Mouse (Mus musculus): ENCODE data around the gene Rad51b.

The Rad51b gene

DNA sequence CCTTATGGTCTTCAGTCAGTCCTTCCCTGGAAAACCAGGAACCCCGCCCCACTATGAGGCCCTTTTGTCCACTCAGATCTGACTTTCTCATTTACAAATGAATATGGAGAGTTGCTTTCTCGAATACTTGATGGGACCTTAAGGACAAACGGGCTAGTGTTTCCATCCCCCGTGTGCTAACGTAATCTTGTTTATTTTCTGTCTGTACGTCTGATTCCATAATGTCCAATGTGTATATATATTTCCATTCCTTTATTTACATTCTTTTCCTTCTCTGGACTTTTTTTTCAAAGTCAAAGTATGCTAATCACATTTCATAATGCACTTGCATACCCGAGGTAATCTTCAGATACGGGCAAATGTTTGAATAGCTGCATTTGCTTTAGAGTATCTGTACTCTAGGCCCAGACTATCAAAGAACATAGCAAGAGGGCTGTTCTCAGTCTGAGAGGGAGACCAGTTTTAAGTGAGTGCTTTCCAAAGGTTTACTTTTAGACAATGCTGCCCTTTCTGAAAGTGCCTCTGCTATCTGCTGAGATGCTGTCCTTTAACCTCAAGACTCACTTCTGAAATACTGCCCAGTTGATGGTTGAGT lies 152.8 kb downstream of the Rad51b start:
- no peaks in the 10 kb centered on the region for H3K36me3 ChIP-seq (ENCODE audit: insufficient read depth, low read length)
- H3K4me1 ChIP-seq (replicated peaks; ENCODE audit: low read depth, low read length): peaks cover 11% of the 10 kb centered on the region
- H3K9me3 ChIP-seq (ENCODE audit: low read length): no peaks in the 10 kb centered on the region
- TF ChIP-seq POU5F1 (IDR thresholded peaks at IDR 0.05; ENCODE audit: borderline replicate concordance, low read length) (no peak), CTCF (conservative IDR thresholded peaks at IDR 0.05; ENCODE audit: low read length) (no peak), NANOG (IDR thresholded peaks at IDR 0.05; ENCODE audit: borderline replicate concordance, low read length) (no peak)
- H3K27me3 ChIP-seq (ENCODE audit: insufficient read depth, low read length): no peaks in the 10 kb centered on the region
- H3K4me3 ChIP-seq (replicated peaks; ENCODE audit: low read length): no peak overlapping the region

DNA sequence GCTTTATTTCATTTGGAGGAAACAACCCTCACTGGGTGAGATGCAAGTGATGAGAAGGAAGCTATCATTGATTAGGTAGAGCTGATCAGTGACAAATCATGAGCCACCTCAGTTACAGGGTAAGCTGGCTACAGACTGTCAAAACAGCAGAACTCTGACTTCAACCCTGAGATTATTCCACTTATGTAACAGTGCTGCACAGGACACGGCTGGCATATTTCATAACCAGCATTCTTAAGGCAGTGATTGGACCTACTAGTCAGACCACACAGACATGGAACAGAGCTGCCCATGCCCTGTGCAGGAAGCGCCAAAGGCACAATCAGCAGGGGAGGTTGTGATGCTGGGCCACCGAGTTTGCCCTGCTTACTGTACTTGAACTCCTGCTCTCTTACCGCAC lies 155.8 kb downstream of the Rad51b start:
- TF ChIP-seq CTCF (conservative IDR thresholded peaks at IDR 0.05; ENCODE audit: low read length): no peak
- TF ChIP-seq POU5F1 (IDR thresholded peaks at IDR 0.05; ENCODE audit: borderline replicate concordance, low read length): no peak
- no peak for TF ChIP-seq NANOG (IDR thresholded peaks at IDR 0.05; ENCODE audit: borderline replicate concordance, low read length)
- H3K36me3 ChIP-seq (ENCODE audit: insufficient read depth, low read length): no peaks in the 10 kb centered on the region
- no peak overlapping the region for H3K4me3 ChIP-seq (replicated peaks; ENCODE audit: low read length)
- H3K27me3 ChIP-seq (ENCODE audit: insufficient read depth, low read length): no peaks in the 10 kb centered on the region
- peaks cover 16% of the 10 kb centered on the region for H3K4me1 ChIP-seq (replicated peaks; ENCODE audit: low read depth, low read length)
- no peaks in the 10 kb centered on the region for H3K9me3 ChIP-seq (ENCODE audit: low read length)

DNA sequence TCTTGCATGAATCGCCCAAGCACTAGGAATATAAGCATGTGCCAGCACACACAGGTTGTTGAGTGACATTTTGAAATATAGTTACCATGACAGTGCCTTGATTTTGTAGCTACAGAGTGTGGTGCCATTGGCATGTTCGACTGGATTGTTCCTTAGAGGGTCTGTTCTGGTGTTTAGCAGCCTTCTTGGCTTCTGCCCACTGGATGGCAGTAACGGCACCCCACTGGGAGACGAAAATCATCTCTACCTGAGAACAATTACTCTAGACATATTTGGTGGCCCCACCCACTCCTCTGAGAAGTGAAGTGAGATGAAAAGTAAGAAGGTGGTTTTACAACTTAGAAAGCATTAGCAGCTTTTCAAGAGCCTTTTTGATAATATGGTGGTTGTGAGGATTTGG lies 156.9 kb downstream of the Rad51b start:
- no peaks in the 10 kb centered on the region for H3K9me3 ChIP-seq (ENCODE audit: low read length)
- TF ChIP-seq CTCF (conservative IDR thresholded peaks at IDR 0.05; ENCODE audit: low read length) (no peak), POU5F1 (IDR thresholded peaks at IDR 0.05; ENCODE audit: borderline replicate concordance, low read length) (no peak), NANOG (IDR thresholded peaks at IDR 0.05; ENCODE audit: borderline replicate concordance, low read length) (no peak)
- H3K27me3 ChIP-seq (ENCODE audit: insufficient read depth, low read length): no peaks in the 10 kb centered on the region
- no peak overlapping the region for H3K4me3 ChIP-seq (replicated peaks; ENCODE audit: low read length)
- no peaks in the 10 kb centered on the region for H3K36me3 ChIP-seq (ENCODE audit: insufficient read depth, low read length)
- H3K4me1 ChIP-seq (replicated peaks; ENCODE audit: low read depth, low read length): peaks cover 16% of the 10 kb centered on the region

DNA sequence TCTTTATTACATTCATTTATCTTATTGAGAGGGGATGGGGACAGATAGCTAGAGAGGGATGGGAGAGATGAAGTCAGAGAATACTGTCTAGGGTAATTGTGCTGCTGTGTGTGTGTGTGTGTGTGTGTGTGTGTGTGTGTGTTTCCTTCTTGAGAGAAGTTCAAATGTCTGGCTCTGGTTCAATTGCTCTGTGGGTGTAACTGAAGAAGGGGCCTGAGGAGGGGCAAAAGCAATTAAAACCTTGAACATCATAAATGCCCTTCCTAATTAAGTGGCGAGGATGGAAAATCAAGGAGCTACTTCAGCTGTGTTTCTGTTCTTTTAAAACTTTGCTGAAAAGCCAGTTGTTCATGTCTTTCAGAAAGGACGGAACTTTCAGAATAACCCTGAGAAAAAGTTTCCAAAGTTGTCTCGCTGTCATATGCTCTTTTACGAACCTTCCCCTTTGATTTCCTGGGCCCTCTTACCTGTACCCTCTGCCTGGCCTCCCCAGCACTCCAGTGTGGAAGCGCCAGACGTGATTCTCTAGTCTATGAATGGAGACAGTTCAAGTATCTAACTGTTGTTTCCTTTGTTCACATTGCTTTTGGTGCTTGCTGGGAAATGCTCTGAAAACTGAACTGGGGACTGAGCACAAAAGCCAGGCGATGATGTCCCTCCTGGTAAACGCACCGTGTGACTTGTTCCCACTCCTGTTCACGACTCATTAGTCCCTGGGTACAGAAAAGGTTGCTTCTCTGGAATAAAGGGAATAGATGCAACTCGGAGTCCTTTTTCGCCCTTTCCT lies 158.2 kb downstream of the Rad51b start:
- TF ChIP-seq POU5F1 (IDR thresholded peaks at IDR 0.05; ENCODE audit: borderline replicate concordance, low read length) (no peak), CTCF (conservative IDR thresholded peaks at IDR 0.05; ENCODE audit: low read length) (no peak), NANOG (IDR thresholded peaks at IDR 0.05; ENCODE audit: borderline replicate concordance, low read length) (no peak)
- H3K27me3 ChIP-seq (ENCODE audit: insufficient read depth, low read length): no peaks in the 10 kb centered on the region
- no peaks in the 10 kb centered on the region for H3K9me3 ChIP-seq (ENCODE audit: low read length)
- no peak overlapping the region for H3K4me3 ChIP-seq (replicated peaks; ENCODE audit: low read length)
- no peaks in the 10 kb centered on the region for H3K36me3 ChIP-seq (ENCODE audit: insufficient read depth, low read length)
- H3K4me1 ChIP-seq (replicated peaks; ENCODE audit: low read depth, low read length): 0 out of 2 replicates have a peak, but pooled peaks cover 6% of the 10 kb centered on the region

DNA sequence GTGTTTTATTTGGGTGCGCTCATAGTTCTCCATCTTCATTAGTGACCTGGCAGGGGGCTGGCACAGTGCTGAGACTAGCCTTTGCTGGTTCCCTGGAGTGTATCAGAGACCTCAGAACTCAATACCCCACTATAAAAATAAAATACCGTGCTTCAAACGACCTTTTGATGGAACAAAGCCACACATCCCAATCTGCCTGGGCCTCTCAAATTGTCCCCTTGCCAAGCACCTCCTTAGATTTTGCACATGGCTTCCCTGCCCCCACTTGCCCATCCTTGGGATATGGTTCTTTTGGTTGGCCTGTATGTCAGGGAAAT lies 158.7 kb downstream of the Rad51b start:
- no peaks in the 10 kb centered on the region for H3K36me3 ChIP-seq (ENCODE audit: insufficient read depth, low read length)
- TF ChIP-seq POU5F1 (IDR thresholded peaks at IDR 0.05; ENCODE audit: borderline replicate concordance, low read length) (no peak), NANOG (IDR thresholded peaks at IDR 0.05; ENCODE audit: borderline replicate concordance, low read length) (no peak), CTCF (conservative IDR thresholded peaks at IDR 0.05; ENCODE audit: low read length) (no peak)
- H3K27me3 ChIP-seq (ENCODE audit: insufficient read depth, low read length): no peaks in the 10 kb centered on the region
- no peak overlapping the region for H3K4me3 ChIP-seq (replicated peaks; ENCODE audit: low read length)
- 0 out of 2 replicates have a peak, but pooled peaks cover 6% of the 10 kb centered on the region for H3K4me1 ChIP-seq (replicated peaks; ENCODE audit: low read depth, low read length)
- H3K9me3 ChIP-seq (ENCODE audit: low read length): no peaks in the 10 kb centered on the region

DNA sequence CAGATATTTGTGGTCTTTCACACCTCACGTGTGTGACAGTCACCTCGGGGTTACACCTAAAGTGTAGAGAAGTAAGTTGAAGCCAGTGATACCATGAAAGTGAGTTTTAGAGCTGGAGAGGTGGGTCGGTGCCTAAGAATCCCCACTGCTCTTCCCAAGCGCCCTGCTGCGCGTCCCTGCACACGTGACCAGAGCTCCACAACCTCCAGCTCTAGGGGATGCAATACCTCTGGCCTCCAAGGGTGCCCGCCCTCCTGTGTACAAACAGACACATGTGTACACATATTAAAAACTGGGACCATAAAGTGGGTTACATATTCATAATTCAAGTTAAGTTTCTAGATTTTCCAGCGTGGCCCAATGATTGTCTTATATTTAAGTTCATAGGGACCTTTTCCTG lies 159.2 kb downstream of the Rad51b start:
- H3K4me1 ChIP-seq (replicated peaks; ENCODE audit: low read depth, low read length): 0 out of 2 replicates have a peak, but pooled peaks cover 6% of the 10 kb centered on the region
- no peak overlapping the region for H3K4me3 ChIP-seq (replicated peaks; ENCODE audit: low read length)
- TF ChIP-seq POU5F1 (IDR thresholded peaks at IDR 0.05; ENCODE audit: borderline replicate concordance, low read length) (no peak), NANOG (IDR thresholded peaks at IDR 0.05; ENCODE audit: borderline replicate concordance, low read length) (no peak), CTCF (conservative IDR thresholded peaks at IDR 0.05; ENCODE audit: low read length) (no peak)

DNA sequence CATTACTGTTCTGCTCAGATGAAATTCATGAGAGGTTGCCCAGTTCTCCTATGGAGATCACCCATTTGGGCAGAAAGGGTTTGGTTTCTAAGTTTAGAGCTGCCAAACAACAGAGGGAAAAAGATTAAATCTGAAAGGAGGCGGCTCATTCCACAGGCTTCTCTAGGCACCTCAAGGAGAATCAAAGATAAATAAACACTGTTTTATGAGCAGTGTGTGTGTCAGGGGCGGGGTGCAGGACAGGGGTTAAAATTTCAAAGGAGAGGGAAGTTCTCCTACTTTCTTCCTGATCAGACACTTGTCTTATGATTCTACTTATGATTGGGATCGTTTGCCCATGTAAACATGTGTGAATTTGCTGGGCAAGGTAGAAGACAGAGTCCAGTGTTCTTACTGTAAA lies 166.3 kb downstream of the Rad51b start:
- H3K27me3 ChIP-seq (ENCODE audit: insufficient read depth, low read length): no peaks in the 10 kb centered on the region
- H3K4me1 ChIP-seq (replicated peaks; ENCODE audit: low read depth, low read length): no peaks in the 10 kb centered on the region
- TF ChIP-seq POU5F1 (IDR thresholded peaks at IDR 0.05; ENCODE audit: borderline replicate concordance, low read length) (no peak), CTCF (conservative IDR thresholded peaks at IDR 0.05; ENCODE audit: low read length) (no peak), NANOG (IDR thresholded peaks at IDR 0.05; ENCODE audit: borderline replicate concordance, low read length) (no peak)
- H3K9me3 ChIP-seq (ENCODE audit: low read length): no peaks in the 10 kb centered on the region
- H3K36me3 ChIP-seq (ENCODE audit: insufficient read depth, low read length): no peaks in the 10 kb centered on the region
- H3K4me3 ChIP-seq (replicated peaks; ENCODE audit: low read length): no peak overlapping the region

More for the DNA sequence above, 159.2 kb downstream of the Rad51b start:
- no peaks in the 10 kb centered on the region for H3K36me3 ChIP-seq (ENCODE audit: insufficient read depth, low read length)
- H3K9me3 ChIP-seq (ENCODE audit: low read length): no peaks in the 10 kb centered on the region
- no peaks in the 10 kb centered on the region for H3K27me3 ChIP-seq (ENCODE audit: insufficient read depth, low read length)

DNA sequence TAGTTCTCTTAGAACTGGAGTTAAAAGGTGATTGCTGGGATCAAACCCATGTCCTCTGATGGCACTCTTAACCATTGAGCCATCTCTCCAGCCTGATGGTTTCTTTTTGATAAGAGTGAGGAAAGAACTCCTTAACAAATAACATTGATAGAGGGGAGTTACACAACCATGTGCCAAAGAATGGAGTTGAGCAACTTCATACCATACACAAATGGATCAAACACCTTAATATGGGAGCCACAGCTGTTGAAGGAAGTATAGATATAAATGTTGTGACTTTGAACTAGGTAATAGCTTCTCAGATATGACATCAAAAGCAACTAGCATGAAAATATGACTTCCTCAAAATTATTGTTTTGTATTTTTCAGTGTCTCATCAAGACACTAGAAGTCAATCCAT lies 173.0 kb downstream of the Rad51b start:
- H3K4me1 ChIP-seq (replicated peaks; ENCODE audit: low read depth, low read length): no peaks in the 10 kb centered on the region
- TF ChIP-seq NANOG (IDR thresholded peaks at IDR 0.05; ENCODE audit: borderline replicate concordance, low read length) (no peak), CTCF (conservative IDR thresholded peaks at IDR 0.05; ENCODE audit: low read length) (no peak), POU5F1 (IDR thresholded peaks at IDR 0.05; ENCODE audit: borderline replicate concordance, low read length) (no peak)
- no peaks in the 10 kb centered on the region for H3K36me3 ChIP-seq (ENCODE audit: insufficient read depth, low read length)
- H3K4me3 ChIP-seq (replicated peaks; ENCODE audit: low read length): no peak overlapping the region
- no peaks in the 10 kb centered on the region for H3K9me3 ChIP-seq (ENCODE audit: low read length)
- no peaks in the 10 kb centered on the region for H3K27me3 ChIP-seq (ENCODE audit: insufficient read depth, low read length)

All from E14TG2a.4 (cell line).